Mouse (Mus musculus) midbrain, postnatal 0 days (tissue): ENCODE measurements around the gene Slc30a1. TPM values are rescaled to one million over a fixed set of nuclear protein-coding genes. Genes with fewer than 3 reads are reported as not detected.

ENCODE experiments used
- ATAC-seq: fragments of 200-750 bp; cut with Nextera tagmentation; 2 replicates; pipeline ENCODE4 v1.8.0; 2017; ENCODE audit warnings: moderate number of reproducible peaks, mild to moderate bottlenecking, moderate TSS enrichment, moderate library complexity; ENCODE audit not compliant: low FRiP score
- DNase-seq: peaks from one replicate; pipeline ENCODE4 v3.0.0-alpha.2; 2015; ENCODE audit warnings: low spot score
- H3K27ac ChIP-seq: fragments of 300-500 bp; sonication (generic); 2 replicates; pipeline ENCODE4 v1.5.1; 2014; ENCODE audit warnings: low read depth, mild to moderate bottlenecking, low read length, mixed read lengths
- H3K27me3 ChIP-seq: fragments of 300-500 bp; sonication (generic); 2 replicates; pipeline ENCODE4 v1.6.1; 2014; ENCODE audit warnings: low read length, control low read depth, mixed read lengths; ENCODE audit not compliant: insufficient read depth
- H3K36me3 ChIP-seq: fragments of 300-500 bp; sonication (generic); 2 replicates; pipeline ENCODE4 v1.6.1; 2014; ENCODE audit warnings: low read length, control low read depth, mixed read lengths; ENCODE audit not compliant: insufficient read depth
- H3K4me1 ChIP-seq: fragments of 300-500 bp; sonication (generic); 2 replicates; pipeline ENCODE4 v1.6.1; 2014; ENCODE audit warnings: mild to moderate bottlenecking, control low read depth, antibody characterized with exemption, low read length, mixed read lengths; ENCODE audit not compliant: insufficient read depth
- H3K4me2 ChIP-seq: fragments of 300-500 bp; sonication (generic); 2 replicates; pipeline ENCODE4 v1.6.1; 2014; ENCODE audit warnings: low read depth, mild to moderate bottlenecking, low read length, mixed read lengths; ENCODE audit not compliant: poor library complexity, severe bottlenecking
- H3K4me3 ChIP-seq: fragments of 300-500 bp; sonication (generic); 2 replicates; pipeline ENCODE4 v1.5.1; 2014; ENCODE audit warnings: low read depth, mild to moderate bottlenecking, low read length, moderate library complexity
- H3K9ac ChIP-seq: fragments of 300-500 bp; sonication (generic); replicated peaks from 2 replicates; pipeline ENCODE4 v1.6.1; 2014; ENCODE audit warnings: mild to moderate bottlenecking, low read length, moderate library complexity, mixed read lengths; ENCODE audit not compliant: poor library complexity, severe bottlenecking
- H3K9me3 ChIP-seq: fragments of 300-500 bp; sonication (generic); 2 replicates; pipeline ENCODE4 v1.6.1; 2016; ENCODE audit warnings: low read length, control low read depth
- CTCF ChIP-seq: IDR thresholded peaks from 2 replicates; pipeline ENCODE4 v1.5.1; 2016; ENCODE audit warnings: antibody characterized with exemption, mild to moderate bottlenecking
- WGBS: fragments of 180-500 bp; shearing (Covaris S2); extraction: QIAGEN DNeasy Blood & Tissue Kit; methylation state at CpG from one replicate; pipeline ENCODE4 v1.1.7; 2014; 5-methylcytosine and 5-hydroxymethylcytosine counted together
- polyA plus RNA-seq: library from polyadenylated mRNA; unstranded; fragments of >200 nt; fragmentation: Nextera tagmentation; extraction: Ambion mirVana; gene quantifications from 2 replicates; pipeline ENCODE4 v1.2.1, GENCODE M21; 2015
- total RNA-seq: library from RNA; depleted of rRNA; stranded (reverse); fragments of >200 nt; gene quantifications from 2 replicates; pipeline ENCODE4 v1.2.3, GENCODE M21; 2014; rRNA removed

Slc30a1 gene
- 21.9 and 27.4 TPM in 2 replicates for total RNA-seq
- 4.4 and 5.1 TPM in 2 replicates for polyA plus RNA-seq

DNA sequence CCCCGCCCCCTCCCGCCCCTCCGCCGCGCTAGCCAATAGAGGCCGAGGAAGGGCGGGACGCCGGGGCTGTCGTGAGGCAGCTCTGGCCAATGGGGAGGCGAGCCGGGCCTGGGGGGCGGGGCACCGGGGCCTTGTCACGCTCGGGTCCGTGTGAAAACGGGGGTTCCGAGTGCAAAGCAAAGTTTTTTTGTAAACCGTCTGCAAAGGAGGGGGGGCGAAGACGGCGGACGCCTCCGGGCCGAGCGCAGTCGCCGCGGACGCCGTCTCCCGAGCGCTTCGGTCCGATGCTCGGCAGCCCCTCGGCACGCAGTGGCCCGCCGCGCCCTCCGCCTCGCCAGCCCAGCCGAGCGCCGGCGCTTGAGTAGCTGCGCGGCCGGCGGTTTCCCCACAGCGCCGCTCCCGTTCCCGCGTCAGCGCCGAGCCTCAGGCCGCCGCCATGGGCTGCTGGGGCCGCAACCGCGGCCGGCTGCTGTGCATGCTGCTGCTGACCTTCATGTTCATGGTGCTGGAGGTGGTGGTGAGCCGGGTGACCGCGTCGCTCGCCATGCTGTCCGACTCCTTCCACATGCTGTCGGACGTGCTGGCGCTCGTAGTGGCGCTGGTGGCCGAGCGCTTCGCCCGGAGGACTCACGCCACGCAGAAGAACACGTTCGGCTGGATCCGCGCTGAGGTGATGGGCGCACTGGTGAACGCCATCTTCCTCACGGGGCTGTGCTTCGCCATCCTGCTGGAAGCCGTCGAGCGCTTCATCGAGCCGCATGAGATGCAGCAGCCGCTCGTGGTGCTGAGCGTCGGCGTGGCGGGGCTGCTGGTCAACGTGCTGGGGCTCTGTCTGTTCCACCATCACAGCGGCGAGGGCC is at the start of gene Slc30a1:
Slc30a1 (plus strand) TSS at position 197 of the 860 bp plus-strand sequence.
- Histone ChIP-seq H3K27me3 (no peaks in the 10 kb centered on the region), H3K4me3 (peak within 1 kb of the TSS; percentile 96), H3K9ac (peak within 1 kb of the TSS; percentile 90), H3K27ac (peak within 1 kb of the TSS; percentile 94), H3K4me1 (peaks cover 15% of the 10 kb centered on the region; the same call in 1 of the 2 replicates), H3K4me2 (peak within 1 kb of the TSS; percentile 93), H3K9me3 (no peaks in the 10 kb centered on the region), H3K36me3 (peaks cover 3% of the 10 kb centered on the region; the same call in 1 of the 2 replicates)
- peak; percentile 98 for DNase-seq
- peak; percentile 99 for ATAC-seq
- no peak for TF ChIP-seq CTCF
- WGBS = under 1% methylated on average over 77 of the region's 104 CpGs

DNA sequence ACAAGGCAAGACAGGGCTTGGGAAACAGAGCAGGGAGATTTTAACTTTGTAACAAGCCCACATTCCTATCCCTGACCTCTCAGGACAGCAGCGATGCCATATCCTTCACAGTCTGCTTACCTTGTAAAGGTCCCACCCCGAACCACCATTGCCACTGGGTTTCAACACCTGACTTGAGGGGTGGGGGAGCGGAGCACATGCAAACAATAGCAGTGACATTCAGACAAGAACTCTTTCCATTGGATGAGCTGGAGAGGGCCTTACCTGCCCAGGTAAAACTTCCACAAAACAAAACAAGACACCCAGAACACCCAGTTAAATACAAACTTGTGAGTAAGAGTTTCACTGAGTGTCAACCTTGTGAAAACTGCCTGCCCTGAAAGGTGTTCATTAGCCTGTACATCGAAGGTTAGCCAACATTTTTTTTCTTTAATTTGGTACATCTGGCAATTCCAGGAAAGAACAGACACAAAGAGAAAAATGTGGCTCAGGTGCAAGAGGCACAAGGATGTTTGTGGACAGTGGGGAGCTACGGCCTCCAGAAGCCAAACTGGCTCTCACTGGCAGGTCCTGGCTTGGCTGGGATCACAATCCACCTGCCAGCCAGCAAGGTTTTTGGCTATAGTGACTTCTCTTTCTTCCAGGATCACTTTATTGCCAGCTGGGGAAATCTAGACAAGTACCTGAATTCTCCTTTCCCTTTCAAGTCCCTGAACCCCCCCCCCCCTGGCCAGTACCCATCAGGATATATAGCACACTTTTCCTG is 49.5 kb upstream of the Slc30a1 start:
- no peaks in the 10 kb centered on the region for H3K27me3 ChIP-seq
- WGBS = 83% methylated on average over 5 of the region's 5 CpGs
- DNase-seq = no peak

DNA sequence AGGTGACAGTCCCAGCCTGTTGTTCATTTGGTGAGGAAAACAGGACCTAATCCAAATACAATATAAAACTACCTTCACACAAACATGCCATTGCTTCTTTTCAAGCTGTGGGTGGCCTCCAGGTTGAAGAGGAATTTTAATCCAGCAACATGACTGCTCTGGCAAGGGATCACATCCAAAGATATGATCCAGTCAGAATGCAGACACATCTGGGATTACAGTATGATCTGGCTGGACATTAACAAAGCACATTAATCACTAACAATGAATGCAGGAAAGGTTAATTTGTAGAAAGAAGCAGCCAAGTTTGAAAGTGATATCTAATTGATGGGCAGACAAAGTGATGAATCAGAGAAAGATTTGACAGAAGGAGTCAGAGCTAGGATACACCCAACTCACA is 48.4 kb upstream of the Slc30a1 start:
- no peaks in the 10 kb centered on the region for H3K27me3 ChIP-seq
- no peaks in the 10 kb centered on the region for H3K4me1 ChIP-seq
- ATAC-seq (no peak), DNase-seq (no peak)
- TF ChIP-seq CTCF = no peak
- H3K4me3 ChIP-seq = no peak overlapping the region
- H3K27ac ChIP-seq = no peak overlapping the region
- H3K9me3 ChIP-seq = no peaks in the 10 kb centered on the region
- H3K4me2 ChIP-seq = no peak overlapping the region
- no peaks in the 10 kb centered on the region for H3K36me3 ChIP-seq
- H3K9ac ChIP-seq = no peak overlapping the region

More for the DNA sequence above, 49.5 kb upstream of the Slc30a1 start:
- H3K4me1 ChIP-seq = no peaks in the 10 kb centered on the region
- no peaks in the 10 kb centered on the region for H3K36me3 ChIP-seq
- no peak overlapping the region for H3K4me3 ChIP-seq
- H3K4me2 ChIP-seq = no peak overlapping the region
- H3K9me3 ChIP-seq = no peaks in the 10 kb centered on the region
- TF ChIP-seq CTCF = no peak
- H3K27ac ChIP-seq = no peak overlapping the region
- ATAC-seq = no peak
- H3K9ac ChIP-seq = no peak overlapping the region

DNA sequence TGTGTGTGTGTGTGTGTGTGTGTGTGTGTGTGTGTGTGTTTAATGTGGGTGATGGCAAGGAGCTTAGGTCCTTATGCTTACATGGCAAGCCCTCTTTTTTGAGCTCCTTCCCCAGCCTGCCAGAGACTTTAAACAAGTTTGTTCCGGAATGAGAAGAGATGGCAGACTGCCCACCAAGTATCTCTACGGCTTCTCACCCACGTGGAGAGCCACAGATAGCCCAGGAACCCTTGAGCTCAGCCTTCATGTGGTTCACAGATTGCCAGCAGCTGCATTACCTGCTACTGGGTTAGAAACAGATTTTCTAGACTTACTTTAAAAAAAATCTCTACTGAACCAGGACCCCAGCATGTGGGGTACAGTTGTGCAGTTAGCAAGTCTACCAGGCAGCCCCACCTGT is 46.7 kb upstream of the Slc30a1 start:
- H3K9ac ChIP-seq = no peak overlapping the region
- no peak overlapping the region for H3K27ac ChIP-seq
- H3K4me1 ChIP-seq = no peaks in the 10 kb centered on the region
- no peaks in the 10 kb centered on the region for H3K27me3 ChIP-seq
- H3K9me3 ChIP-seq = no peaks in the 10 kb centered on the region
- DNase-seq (no peak), ATAC-seq (no peak)
- H3K4me3 ChIP-seq = no peak overlapping the region
- 87% methylated on average over 3 of the region's 3 CpGs for WGBS
- no peak for TF ChIP-seq CTCF
- no peak overlapping the region for H3K4me2 ChIP-seq
- H3K36me3 ChIP-seq = no peaks in the 10 kb centered on the region

DNA sequence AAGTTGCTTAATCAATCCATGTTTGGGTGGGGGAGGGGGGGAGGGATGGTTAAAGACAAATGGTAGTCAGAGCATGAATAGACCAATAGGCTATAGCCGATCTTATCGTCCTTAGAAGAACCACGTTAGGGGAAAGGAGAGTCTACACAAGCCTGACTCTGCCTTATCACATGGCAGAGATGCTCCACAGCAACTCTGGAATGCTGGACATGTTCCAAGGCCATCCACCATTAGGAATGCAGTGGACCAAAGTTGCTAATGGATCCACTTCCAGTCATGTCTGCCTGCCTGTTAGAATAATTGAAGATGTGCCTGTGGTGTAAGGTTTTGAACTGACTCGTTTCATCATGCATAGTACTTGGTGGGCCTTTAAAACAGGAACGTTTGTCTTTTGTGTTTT is 45.3 kb upstream of the Slc30a1 start:
- ATAC-seq (no peak), DNase-seq (no peak)
- no peak for TF ChIP-seq CTCF
- no peaks in the 10 kb centered on the region for H3K36me3 ChIP-seq
- WGBS = 90% methylated on average over 5 of the region's 5 CpGs
- H3K4me3 ChIP-seq = no peak overlapping the region
- no peak overlapping the region for H3K27ac ChIP-seq
- H3K27me3 ChIP-seq = no peaks in the 10 kb centered on the region
- no peak overlapping the region for H3K9ac ChIP-seq
- no peaks in the 10 kb centered on the region for H3K4me1 ChIP-seq
- no peak overlapping the region for H3K4me2 ChIP-seq
- no peaks in the 10 kb centered on the region for H3K9me3 ChIP-seq
